Mouse (Mus musculus) urinary bladder, postnatal 4 days (tissue): ENCODE results near the gene Gramd2.

ENCODE experiments used
- DNase-seq, 2 experiments: peaks; one replicate each; pipeline ENCODE4 v3.0.0; 2021 to 2022; ENCODE audit warnings: low spot score in 2 of 2

Gramd2 gene

DNA sequence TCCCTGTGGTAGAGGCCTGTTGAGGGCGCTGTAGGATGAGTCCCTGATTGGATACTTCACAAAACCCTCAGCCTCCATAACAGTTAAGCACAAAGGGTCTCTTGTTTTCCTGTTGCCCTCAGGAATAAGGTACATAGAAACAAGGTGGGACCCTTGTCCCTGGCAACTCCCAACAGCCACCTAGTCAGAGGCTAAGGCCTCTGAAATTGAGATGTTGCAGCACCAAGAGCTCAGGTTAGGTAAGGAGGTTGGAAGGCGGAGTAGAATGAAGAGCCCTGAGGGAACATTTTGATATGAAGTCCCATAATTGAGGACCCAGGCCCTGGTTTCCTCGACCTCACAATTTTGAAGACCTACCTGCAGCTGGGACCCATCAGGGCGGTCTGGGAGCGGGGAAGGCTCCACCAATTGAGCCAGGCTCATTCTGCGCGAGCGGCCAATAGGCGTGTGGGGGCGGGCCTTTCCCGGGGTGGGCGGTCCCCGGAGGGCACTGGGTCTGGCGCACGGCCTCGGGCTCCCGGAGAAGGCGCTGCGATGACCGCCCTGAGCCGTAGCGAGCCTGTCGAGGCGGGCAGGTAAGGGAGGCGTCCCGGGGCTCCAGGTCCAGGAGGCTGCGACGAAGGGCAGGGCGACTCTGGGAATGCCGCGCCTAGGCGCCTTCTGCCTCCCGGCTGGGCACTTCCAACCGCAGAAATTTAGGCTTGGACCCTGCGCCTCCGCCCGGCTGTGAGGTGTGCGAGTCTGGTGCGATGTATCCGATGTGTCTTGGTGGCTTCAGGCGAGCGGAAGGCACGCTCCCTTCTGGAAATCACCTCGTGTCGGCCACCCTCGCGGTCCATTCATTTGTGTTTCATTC lies at the start of gene Gramd2:
Gene Gramd2 (plus strand): TSS at position 467 of the 856 bp plus-strand sequence.
- peak; percentile 78 to 85 for DNase-seq

DNA sequence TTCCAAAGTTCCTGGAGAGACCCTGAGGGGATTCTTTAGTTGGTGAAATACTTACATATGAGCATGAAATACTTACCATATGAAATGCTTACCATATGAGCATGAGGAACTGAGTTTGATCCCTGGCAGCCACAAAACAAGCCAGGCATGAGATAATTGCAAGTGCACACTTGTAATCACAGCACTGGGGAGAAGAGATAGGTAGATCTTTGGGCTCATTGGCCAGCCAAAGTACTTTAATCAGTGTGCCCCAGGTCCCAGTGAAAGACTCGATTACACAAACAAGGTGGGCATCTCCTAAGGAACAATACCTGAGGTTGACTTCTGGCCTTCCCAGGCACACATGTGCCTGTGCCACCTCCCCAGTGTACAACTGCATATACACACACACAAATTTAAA lies 41.6 kb upstream of the Gramd2 start:
- no peak for DNase-seq

DNA sequence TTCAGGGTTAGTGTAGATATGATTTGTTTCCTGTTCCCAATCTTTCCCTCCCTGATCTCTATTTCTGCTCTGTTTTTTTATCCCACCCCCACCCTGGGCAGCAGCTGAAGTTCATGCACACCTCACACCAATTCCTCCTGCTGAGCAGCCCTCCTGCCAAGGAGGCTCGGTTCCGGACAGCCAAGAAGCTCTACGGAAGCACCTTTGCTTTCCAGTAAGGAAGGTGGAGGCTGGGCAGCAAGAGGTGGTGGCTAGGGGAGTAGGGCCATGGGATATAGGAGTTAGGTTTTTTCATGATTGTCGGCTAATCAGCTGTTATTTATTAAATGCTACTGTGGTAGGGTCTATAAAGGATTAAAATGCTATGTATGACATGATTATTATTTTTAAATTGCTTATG lies 40.0 kb upstream of the Gramd2 start:
- no peak for DNase-seq

DNA sequence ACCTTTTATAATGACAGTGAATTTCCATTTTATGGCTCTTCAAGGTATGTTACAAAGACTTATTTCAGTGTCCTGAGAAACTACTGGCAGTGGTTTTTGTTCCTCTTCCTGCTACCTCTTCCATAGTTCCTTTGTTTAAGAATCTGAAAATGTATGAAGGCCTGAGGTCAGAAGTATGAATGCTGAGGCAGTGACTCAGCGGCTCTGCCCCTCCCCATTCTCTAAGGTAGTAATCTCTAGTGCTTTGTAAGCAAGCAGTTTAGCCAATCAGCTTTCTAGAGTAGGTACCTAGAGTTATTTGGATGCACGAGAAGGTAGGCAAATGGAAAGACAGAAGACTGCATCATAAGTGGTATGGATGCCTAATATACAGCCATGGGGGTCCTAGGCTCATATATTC lies 38.6 kb upstream of the Gramd2 start:
- no peak for DNase-seq

DNA sequence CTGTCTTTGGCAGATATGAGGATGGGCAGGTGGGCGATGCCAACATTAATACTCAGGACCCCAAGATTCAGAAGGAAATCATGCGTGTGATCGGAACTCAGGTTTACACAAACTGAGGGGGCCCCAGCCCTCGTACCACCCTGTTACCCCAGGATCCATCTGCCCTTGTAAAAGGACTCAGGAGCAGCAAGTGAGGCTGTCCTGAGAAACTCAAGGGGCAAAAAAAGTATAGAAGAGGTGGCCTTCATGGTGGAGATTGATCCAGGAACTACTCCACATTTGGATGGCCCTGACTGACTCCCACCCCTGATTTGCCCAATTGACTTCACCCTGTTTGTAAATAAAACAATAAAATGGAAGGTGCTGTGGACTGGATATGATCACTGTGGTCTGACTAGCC lies 30.0 kb upstream of the Gramd2 start:
- no peak for DNase-seq

DNA sequence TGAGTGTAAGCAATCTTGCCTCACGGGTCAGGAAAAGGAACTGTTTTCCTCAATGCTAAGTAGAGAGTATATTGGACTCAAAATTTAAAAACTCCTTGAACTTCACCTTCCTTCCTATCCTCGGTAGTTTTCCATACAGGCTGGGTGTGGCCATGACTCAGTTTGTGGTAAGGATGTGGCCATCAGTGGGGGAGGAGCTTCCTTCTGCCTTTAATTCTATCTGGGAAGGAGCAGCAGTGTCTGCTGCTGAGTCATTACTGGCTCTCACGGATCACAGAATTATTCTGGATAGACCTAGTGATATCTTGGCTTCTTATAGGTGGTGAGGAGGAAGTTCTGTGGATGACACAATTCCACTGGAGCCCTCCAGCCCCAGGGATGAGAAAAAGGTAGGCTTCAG lies 26.6 kb upstream of the Gramd2 start:
- DNase-seq, result no peak

DNA sequence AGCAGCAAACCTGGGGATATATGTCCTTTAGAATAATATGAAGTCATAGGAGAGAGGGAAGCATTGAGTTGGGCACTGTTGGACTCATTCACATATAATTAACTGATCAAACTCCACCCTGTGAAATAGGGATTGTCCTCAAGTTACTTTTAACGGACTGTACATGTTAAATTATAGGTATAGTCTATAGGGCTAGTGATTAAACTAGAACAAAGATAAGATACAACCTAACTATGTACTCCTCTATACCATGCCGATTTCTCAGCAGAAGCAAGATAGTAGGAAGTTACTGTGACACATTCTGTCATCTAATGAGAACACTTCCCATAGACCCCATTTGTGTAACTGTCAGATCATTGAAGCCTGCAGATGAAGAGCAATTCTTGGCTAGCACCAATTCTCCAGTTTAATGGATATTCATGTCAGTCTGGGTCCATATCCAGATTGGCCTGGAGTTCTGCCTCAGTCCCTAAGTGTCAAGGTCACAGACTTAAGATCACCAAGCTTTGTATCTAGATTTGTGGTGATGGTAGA lies 25.4 kb upstream of the Gramd2 start:
- DNase-seq, result no peak

DNA sequence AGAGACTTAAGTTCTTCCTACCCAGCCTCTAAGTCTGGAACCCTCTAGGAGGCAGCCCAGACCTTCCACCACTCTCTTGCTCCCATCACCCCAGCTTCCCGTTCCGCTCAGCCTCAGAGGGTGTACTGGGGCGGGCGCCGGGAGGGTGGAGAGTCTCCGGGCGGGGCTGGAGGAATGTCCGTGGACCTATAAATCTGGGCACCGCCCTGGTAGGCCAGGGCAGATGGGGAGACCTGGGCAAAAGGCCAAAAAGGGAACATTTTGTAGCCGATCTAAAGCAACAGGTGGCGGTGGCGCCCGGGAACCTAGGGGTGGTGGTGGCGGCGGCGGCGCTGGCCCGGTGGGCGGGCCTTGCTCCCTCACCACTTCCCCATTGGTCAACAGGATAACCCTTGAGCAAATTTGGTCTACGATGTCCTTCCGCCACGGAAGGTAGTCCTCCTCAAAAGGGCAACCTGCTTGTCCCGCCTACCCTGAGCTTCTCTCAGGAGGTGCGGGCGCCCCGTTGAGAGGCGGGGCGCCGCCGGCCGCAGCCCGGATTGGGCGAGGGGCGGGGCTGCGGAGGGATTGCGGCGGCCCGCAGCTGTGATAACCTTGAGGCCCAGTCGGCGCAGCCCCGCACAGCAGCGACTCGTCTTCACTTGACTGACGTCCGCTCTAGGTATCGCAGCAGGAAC lies 23.8 kb upstream of the Gramd2 start, which contains the start of gene Pkm:
Gene Pkm (plus strand): TSS at position 411 of the 677 bp plus-strand sequence.
- peak; percentile 93 to 94 for DNase-seq

DNA sequence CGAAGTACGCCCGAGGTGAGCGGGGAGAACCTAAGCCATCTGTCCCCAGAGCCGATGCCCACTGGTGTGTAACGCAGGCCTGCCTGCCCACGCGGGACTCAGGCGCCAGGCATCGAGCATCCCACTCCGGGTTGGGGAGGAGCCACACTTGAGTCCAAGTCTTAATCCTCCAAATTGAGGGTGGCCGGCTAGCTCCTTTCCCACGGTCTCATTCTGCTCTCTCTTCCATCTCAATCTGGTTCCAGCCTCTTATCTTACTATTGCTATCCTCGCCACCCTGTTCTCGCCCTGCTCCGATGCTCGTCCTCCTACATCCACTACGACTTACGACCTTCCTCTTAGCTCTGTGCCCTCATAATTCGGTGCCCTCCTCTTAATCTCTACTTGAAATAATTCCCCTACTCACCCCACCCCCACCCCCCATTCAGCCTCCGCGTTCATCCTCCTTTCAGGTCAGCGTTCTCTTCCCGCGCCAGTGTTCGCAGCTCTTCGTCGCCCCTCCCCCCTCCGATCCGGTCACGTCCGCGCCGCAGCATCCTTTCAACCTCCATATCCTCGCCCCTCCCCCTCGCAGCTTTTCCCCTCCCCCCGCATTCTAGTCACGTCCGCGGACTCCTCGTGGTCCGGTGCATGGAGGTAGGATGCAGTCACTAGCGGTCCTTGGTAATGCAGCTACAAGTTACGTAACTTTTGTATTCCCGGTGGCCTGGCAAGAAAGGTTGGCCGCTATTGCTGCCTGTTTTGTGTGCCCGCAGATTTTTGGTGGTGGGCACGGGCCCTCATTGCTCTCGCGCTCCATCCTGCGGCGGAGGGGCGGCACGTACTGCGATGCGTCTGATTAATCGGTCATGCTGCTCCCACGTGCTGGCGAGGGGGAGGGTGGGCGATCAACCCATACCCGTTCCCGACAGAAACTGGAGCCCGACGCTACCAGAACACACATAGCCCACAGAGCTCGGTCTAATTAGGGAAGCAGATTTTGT lies 23.0 kb upstream of the Gramd2 start:
- peak; percentile 63 to 80 for DNase-seq

DNA sequence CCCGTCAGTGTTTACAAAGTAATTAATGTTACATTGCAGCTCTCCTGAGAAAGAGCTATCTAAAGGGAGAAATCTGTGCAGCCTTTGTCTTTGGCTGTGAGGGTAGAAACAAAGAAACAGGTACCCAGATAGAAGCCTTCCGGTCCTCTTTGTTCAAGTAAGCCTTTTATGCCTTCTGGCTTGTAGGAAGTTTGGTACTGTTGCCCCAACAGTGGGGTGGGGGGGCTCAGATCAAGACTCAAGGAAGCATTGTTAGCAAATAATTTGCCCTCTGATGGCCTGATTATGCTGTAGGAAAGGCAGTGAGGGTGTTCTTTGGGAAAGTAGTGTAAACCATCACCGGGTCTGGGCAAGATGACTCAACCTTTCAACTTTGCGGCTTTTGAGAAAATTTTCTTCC lies 21.8 kb upstream of the Gramd2 start:
- no peak for DNase-seq

DNA sequence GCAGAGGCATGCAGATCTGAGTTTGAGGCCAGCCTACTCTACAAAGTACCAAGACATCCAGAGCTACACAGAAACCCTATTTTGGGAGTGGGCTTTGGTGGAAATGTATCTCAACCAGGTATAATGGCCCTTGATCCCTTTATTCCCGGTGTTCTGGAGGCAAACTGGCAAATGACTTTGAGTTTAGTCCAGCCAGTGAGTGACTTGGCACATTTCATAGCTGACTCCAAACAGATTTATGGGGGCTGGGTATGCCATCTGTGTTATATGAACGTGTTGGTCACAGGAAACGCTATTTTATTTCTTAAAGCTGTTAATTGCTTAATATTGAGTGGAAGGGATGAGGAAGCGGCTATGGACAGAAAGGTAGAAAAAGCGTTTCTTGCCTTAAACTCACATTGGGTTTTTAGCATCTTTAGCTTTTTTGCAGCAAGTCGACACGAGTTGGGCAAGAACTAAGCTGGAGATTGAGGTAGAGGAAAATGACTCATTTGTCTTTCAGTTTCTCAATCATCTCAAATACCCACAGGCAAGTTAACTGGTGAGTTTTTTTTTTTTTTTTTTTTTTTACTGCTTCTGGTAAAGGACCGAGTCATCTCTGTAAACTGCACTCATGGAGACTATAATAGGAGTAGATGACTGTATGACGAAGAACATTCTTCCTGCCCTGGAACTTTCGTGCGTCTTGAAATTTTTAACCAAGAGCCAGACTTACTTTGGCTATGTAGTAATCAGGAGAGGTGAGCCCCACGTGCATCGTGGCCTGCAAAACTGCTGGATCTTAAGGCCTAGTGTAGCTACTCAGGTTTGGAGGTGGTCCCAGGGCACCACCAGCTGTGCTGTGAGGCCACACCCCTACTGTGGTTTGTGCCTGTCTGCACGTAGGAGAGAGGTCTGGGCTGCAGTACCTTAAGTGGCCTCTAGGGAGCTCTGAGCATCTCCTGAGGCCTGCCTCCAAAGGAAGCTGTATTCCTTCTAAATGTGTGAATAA lies 20.6 kb upstream of the Gramd2 start:
- peak; percentile 60 to 83 for DNase-seq

DNA sequence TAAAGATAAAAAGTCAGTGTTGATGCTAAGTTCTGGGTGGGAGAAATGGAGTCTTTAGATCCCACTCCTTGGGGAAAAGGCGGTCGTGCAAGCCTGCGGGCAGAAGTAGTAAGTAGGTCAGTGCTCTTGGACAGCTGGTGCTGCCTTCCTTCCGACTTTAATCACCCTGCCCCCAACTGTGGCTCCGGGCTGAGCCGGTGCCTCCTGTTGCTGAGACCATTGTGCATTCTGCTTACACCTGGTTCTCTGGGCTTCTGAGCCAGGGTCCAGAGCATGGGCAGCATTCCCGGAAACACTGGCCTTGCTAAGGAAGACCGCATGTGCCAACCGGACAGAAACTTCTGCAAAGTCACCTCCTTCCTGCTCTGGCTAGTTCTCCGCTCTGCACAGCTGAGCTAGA lies 19.5 kb upstream of the Gramd2 start:
- DNase-seq, result no peak

DNA sequence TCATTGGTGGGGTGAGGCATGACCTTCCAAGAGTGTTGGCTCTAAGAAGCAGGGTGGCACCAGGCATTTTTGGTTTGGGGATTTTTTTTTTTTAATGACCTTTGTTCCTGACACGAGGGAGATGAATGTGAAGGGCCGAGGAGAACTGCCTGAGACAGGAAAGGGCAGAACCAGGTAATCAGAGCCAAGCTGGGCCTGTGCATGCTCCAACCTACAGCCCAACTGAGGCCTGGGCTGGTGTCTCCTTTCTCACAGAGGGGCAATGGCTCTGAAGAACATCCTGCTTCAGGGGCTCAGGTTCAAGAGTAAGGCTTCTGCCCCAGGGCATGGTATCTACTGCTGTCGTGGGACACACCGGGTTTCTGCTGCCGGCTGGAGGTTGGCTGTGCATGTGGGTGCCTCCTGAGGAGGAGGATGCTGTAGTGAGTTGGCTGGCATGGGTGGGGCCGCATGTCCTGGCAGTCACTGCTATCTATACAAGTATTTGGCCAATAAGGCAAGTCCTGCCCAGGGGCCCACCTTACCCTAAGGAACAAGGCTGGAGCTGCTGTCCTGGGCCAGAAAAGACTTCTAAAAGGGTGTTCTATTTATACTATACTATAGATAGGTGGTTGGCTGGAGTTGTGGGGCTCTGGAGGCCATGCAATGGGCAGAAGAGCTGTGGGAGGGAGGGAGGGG lies 18.5 kb upstream of the Gramd2 start:
- no peak for DNase-seq

DNA sequence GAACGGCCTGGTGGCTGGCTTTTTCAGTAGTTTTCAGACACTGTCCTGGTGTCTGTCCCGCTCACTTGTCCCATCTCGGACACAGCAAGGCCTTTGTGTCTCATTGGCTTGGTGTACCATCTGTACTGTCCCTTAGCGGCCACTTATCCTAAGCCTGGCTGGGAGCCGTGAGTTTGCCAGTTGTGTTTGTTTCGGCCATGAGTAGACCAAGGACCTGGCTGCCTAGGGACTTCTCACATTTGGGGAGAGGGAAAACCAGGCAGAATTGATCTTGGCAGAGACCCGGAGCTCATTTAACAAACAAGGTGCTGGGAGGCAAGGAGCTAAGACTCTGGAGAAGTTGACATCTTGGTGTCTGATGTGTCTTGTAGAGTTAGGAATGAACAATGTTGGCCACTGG lies 16.7 kb upstream of the Gramd2 start:
- DNase-seq, result no peak

DNA sequence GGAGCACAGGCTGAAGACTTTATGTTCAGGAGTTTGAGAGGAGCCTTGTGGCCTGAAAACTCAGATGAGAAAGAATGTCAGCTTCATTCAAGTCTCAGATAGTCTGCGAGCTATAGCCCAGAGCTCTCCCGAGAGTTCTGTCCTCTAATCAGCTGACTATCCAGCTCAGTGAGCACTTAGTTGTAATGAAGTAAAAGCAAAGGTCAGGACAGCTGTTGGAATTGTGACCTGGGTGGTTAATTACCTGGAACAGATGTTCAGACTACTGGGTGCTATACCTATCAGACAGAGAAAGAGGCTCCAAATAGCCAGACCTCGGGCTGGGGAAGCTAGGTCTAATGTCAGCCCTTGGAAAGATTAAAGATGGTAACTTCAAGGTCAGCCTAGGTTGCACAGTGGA lies 16.0 kb upstream of the Gramd2 start:
- DNase-seq, result no peak

DNA sequence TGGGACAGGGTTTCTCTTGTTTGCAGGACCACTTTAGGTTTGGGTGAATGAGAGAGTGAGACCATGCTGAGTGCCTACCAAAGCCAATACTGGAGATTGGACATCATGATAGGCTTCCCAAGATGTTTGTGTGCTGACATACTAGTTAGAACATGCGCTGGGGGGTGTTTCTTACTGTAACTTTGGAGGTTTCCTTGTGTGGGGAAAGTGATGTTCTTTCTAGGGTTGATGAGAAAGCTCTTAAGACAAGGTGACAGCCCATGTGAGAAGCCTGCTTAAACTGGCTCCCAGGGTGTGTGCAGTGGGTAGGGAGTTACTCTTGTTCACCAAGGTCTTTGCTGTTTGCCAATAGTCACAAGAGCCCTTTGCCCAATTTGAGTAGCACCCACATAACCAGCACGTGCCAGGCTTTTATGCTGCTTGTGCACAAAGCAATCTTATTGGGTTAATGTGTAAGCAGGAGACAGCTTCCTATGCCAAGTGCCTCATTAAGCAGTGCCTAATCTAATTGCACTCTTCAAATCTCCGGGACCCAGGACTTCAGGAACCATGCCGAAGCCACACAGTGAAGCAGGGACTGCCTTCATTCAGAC lies 15.2 kb upstream of the Gramd2 start:
- no peak for DNase-seq

DNA sequence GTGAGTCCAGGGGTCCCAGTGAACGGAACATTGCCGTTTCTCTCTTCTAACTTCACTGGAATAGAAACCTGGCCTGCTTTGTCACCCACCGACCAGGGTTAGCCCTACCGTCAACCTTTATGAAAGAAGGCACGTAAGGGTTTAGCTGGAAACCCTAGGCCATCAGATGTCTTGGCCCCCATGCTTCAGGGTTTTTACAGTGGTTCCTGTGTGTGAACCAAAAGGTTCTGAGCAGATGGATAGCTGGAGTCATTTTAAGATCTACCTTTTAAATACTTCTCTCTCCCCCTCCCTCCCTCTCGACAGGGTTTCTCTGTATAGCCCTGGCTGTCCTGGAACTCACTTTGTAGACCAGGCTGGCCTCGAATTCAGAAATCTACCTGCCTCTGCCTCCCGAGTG lies 13.9 kb upstream of the Gramd2 start:
- DNase-seq, result no peak

DNA sequence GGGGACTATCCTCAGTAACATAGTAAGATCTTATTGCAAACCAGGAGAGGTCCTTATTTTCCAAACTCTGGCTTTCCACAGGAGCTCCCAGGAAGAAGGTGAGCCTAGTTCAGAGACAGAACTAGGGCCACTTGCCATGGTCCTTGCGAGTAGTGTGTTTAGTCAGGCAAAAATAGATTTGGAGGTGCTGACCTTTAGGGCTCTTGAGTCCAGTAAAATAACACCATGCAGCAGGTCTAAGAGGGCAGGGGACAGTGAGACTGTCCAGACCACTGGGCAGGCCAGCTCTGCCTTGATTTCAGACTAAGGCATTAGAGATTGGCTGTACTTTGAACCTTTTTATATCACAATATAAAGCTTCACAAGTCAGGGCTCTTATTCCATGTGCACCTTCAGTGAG lies 13.1 kb upstream of the Gramd2 start:
- no peak for DNase-seq

DNA sequence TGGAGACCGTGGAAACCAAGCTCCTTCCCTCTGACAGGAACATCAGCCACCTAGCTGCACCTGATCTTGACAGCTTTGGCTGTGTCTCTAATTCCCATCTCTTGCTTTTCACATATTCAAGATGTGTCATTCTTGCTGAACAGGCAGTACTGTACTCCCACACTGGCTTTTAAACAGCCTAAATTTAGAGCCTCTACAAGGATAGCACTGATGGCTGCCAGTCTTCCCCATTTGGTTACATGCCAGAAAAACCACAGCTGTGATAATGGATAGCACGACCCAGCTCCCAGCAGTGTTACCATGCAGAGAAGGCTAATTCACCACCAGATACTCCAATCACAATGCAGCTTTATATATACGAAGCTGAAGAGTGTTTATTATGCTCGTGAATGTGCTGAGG lies 12.7 kb upstream of the Gramd2 start:
- DNase-seq, result no peak

DNA sequence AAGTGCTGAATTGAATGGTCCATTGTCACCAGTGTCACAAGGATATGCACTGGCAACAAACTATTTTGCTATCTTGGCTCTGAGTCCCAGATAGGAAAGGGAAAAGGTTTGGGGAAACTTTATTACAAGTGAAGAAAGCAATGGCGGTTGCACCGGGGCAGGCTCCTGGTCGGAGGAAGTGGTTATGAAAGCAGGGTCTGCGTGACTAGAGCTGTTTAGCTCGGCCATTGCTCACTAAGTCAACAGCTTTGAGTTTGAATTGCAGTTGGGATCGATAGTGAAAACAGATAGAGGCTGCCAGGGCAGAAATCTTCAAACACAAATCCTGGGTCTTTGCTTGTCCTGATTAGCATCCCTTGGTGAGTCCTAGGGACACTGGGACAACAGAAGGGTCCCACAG lies 12.0 kb upstream of the Gramd2 start:
- DNase-seq, result no peak
